Mouse (Mus musculus) hindbrain, embryonic 16.5 days (tissue): ENCODE data around the gene Fam172a. TPM values are rescaled to one million over a fixed set of nuclear protein-coding genes. Genes with fewer than 3 reads are reported as not detected.

Experiments used
- ATAC-seq: fragments of 200-750 bp; cut with Nextera tagmentation; 2 replicates; pipeline ENCODE4 v1.8.0; 2017; ENCODE audit warnings: moderate TSS enrichment, moderate library complexity
- H3K27ac ChIP-seq: fragments of 300-500 bp; sonication (generic); 2 replicates; pipeline ENCODE4 v1.5.1; 2014; ENCODE audit warnings: low read depth, mild to moderate bottlenecking, control low read depth, low read length, moderate library complexity
- H3K27me3 ChIP-seq: fragments of 300-500 bp; sonication (generic); replicated peaks from 2 replicates; pipeline ENCODE4 v1.6.1; 2014; ENCODE audit warnings: low read length; ENCODE audit not compliant: control insufficient read depth, insufficient read depth
- H3K36me3 ChIP-seq: fragments of 300-500 bp; sonication (generic); 2 replicates; pipeline ENCODE4 v1.6.1; 2014; ENCODE audit warnings: mild to moderate bottlenecking, low read length, moderate library complexity, mixed read lengths; ENCODE audit not compliant: control insufficient read depth, insufficient read depth
- H3K4me1 ChIP-seq: fragments of 300-500 bp; sonication (generic); 2 replicates; pipeline ENCODE4 v1.6.1; 2014; ENCODE audit warnings: low read depth, low read length; ENCODE audit not compliant: control insufficient read depth, insufficient read depth
- H3K4me2 ChIP-seq: fragments of 300-500 bp; sonication (generic); 2 replicates; pipeline ENCODE4 v1.6.1; 2014; ENCODE audit warnings: mild to moderate bottlenecking, low read length, control low read depth, moderate library complexity
- H3K4me3 ChIP-seq: fragments of 300-500 bp; sonication (generic); 2 replicates; pipeline ENCODE4 v1.5.1; 2014; ENCODE audit warnings: mild to moderate bottlenecking, low read length, control low read depth, moderate library complexity
- H3K9ac ChIP-seq: fragments of 300-500 bp; sonication (generic); 2 replicates; pipeline ENCODE4 v1.6.1; 2014; ENCODE audit warnings: low read depth, mild to moderate bottlenecking, control low read depth, low read length, moderate library complexity
- H3K9me3 ChIP-seq: fragments of 300-500 bp; sonication (generic); 2 replicates; pipeline ENCODE4 v1.6.1; 2014; ENCODE audit warnings: mild to moderate bottlenecking, low read length, moderate library complexity; ENCODE audit not compliant: control insufficient read depth
- WGBS: fragments of 180-500 bp; shearing (Covaris S2); extraction: QIAGEN DNeasy Blood & Tissue Kit; methylation state at CpG from one replicate; pipeline ENCODE4 v1.1.7; 2014; 5-methylcytosine and 5-hydroxymethylcytosine counted together
- polyA plus RNA-seq: library from polyadenylated mRNA; unstranded; fragments of >200 nt; fragmentation: Nextera tagmentation; extraction: Ambion mirVana; gene quantifications from 2 replicates; pipeline ENCODE4 v1.2.1, GENCODE M21; 2015

Fam172a gene
- polyA plus RNA-seq, 1 experiment from 2014 or later, result 40.8 TPM

- peak overlapping the region; percentile 11 for H3K4me2 ChIP-seq
- peaks cover 6% of the 10 kb centered on the region for H3K4me1 ChIP-seq
- no peaks in the 10 kb centered on the region for H3K9me3 ChIP-seq
- no peak overlapping the region for H3K4me3 ChIP-seq
- ATAC-seq, result no peak
- no peaks in the 10 kb centered on the region for H3K36me3 ChIP-seq
- 17% methylated on average over 14 of the region's 14 CpGs for WGBS
- H3K27me3 ChIP-seq, result no peaks in the 10 kb centered on the region
- H3K9ac ChIP-seq, result no peak overlapping the region
- peak overlapping the region; percentile 59 for H3K27ac ChIP-seq
These were observed 483.1 kb downstream of the Fam172a start for GRCm38 (mm10) chr13:78184786-78185466.

GRCm38 (mm10) chr13:78186340-78186946, 484.6 kb downstream of the Fam172a start:
- H3K9me3 ChIP-seq, result no peaks in the 10 kb centered on the region
- no peaks in the 10 kb centered on the region for H3K36me3 ChIP-seq
- H3K4me3 ChIP-seq, result no peak overlapping the region
- H3K9ac ChIP-seq, result no peak overlapping the region
- WGBS, result 29% methylated on average over 12 of the region's 12 CpGs
- no peaks in the 10 kb centered on the region for H3K27me3 ChIP-seq
- no peaks in the 10 kb centered on the region; the same call in none of the 2 replicates for H3K4me1 ChIP-seq
- H3K27ac ChIP-seq, result no peak overlapping the region; the same call in 1 of the 2 replicates
- ATAC-seq, result no peak
- no peak overlapping the region for H3K4me2 ChIP-seq

DNA sequence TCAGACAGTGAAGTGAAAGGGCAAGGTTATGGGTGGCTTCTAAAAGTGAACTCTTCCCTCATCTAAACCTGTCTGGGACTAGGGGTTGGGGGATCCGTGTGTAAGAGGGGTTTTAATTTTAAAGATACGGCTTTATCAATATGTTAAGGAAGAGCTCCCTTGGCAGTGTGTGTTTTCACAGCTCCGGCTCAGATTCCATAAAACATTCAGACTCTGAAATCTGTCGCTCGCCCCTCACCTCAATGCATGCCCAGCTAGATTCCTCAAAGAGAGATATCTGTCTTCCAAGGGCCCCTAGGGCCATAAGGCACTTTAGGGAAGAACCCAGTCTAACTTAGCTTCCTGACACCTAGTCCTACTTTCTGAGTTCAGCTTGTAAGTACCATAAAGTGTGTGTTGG, 486.0 kb downstream of the Fam172a start:
- Histone ChIP-seq H3K4me1 (peaks cover 3% of the 10 kb centered on the region), H3K9ac (no peak overlapping the region; the same call in 1 of the 2 replicates), H3K36me3 (no peaks in the 10 kb centered on the region), H3K9me3 (no peaks in the 10 kb centered on the region), H3K4me2 (0 out of 2 replicates have a peak overlapping the region, but pooled peaks have one; percentile 4), H3K4me3 (no peak overlapping the region), H3K27me3 (no peaks in the 10 kb centered on the region), H3K27ac (peak overlapping the region; percentile 6; the same call in 1 of the 2 replicates)
- WGBS, result 48% methylated on average over 5 of the region's 5 CpGs
- ATAC-seq, result no peak

DNA sequence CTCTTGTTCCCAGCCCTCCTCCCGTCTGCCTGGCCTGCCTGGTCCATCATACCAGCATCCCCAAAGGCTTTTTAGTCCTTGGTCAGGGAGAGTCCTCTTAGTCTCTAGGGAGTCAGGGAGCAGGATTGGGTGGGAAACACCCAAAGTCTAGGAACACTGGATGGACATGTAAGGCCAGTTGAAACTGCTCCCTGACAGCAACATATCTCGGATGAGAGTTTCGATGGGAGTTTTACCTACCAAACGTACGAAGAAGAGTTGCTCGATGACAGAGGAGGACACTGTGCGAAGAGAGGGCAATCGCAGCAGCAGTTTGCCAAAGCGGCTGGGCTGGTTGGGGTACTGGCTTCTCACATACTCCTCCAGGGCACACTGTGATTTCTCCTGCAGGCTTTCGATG, 487.8 kb downstream of the Fam172a start:
- Histone ChIP-seq H3K9me3 (no peaks in the 10 kb centered on the region), H3K4me3 (no peak overlapping the region), H3K4me1 (peaks cover 3% of the 10 kb centered on the region), H3K36me3 (no peaks in the 10 kb centered on the region), H3K27me3 (no peaks in the 10 kb centered on the region), H3K4me2 (peak overlapping the region; percentile 48), H3K9ac (no peak overlapping the region), H3K27ac (0 out of 2 replicates have a peak overlapping the region, but pooled peaks have one; percentile 13)
- WGBS, result 36% methylated on average over 10 of the region's 10 CpGs
- no peak for ATAC-seq

DNA sequence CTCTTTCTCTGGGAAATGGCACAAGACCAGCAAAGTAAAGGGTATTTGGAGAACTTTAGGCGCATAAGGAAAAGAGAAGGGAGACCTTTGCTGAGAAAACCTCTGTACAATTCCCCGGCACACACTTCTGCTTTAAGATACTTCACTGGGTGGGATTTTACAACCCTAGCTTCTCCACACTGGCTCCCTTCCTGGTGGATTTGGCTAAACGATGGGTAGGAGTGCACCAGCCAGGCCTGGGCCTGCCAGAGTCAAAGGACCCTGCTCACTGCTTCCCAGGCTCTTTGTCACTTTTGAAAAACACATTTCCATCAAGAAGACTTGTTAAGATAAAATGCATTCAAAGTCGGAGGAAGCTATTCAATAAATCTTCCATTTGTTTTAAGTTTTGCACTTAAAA, 491.4 kb downstream of the Fam172a start:
- H3K36me3 ChIP-seq, result no peaks in the 10 kb centered on the region
- H3K4me2 ChIP-seq, result peak overlapping the region; percentile 64
- peak; percentile 53; the same call in 1 of the 2 replicates for ATAC-seq
- H3K4me1 ChIP-seq, result peaks cover 3% of the 10 kb centered on the region
- WGBS, result 22% methylated on average over 4 of the region's 4 CpGs
- H3K9me3 ChIP-seq, result no peaks in the 10 kb centered on the region
- H3K27ac ChIP-seq, result peak overlapping the region; percentile 40
- peak overlapping the region; percentile 44 for H3K4me3 ChIP-seq
- peak overlapping the region; percentile 20 for H3K9ac ChIP-seq
- H3K27me3 ChIP-seq, result no peaks in the 10 kb centered on the region

DNA sequence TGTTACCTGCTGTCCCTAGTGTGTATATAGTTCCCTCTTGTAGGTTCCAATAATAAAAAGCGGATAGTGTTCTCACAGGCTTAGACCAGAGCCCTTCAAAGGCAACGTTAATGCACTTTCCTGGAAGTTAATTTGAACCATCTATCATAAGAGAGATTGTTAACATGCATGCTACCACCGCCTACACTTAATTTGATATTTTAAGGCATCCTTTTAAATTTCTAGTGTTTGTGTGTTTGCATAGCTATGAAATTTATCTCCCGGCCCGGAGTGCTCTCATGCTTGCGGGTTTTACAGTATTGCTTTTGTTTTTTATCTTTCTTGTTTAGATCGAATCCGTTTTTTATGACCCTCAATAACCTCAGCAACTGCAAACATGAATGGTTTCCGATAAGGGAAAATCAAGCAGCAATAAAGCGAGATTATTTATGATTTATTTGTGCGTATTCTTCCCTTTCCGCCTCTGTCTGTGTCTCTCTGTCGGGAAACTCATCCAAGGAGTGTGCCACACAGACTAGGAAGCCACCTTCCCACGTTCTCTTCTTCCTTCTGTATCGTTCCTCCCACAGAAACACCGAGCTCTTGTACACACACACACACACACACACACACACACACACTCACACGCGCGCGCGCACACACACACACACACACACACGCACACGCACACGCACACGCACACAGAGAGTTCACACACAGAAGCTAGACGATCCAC, 492.5 kb downstream of the Fam172a start:
- peak; percentile 12 for ATAC-seq
- Histone ChIP-seq H3K4me2 (peak overlapping the region; percentile 64), H3K4me3 (peak overlapping the region; percentile 44), H3K9me3 (no peaks in the 10 kb centered on the region), H3K9ac (peak overlapping the region; percentile 62), H3K27me3 (no peaks in the 10 kb centered on the region), H3K27ac (peak overlapping the region; percentile 70), H3K4me1 (peaks cover 3% of the 10 kb centered on the region), H3K36me3 (no peaks in the 10 kb centered on the region)
- WGBS, result 6% methylated on average over 22 of the region's 26 CpGs

DNA sequence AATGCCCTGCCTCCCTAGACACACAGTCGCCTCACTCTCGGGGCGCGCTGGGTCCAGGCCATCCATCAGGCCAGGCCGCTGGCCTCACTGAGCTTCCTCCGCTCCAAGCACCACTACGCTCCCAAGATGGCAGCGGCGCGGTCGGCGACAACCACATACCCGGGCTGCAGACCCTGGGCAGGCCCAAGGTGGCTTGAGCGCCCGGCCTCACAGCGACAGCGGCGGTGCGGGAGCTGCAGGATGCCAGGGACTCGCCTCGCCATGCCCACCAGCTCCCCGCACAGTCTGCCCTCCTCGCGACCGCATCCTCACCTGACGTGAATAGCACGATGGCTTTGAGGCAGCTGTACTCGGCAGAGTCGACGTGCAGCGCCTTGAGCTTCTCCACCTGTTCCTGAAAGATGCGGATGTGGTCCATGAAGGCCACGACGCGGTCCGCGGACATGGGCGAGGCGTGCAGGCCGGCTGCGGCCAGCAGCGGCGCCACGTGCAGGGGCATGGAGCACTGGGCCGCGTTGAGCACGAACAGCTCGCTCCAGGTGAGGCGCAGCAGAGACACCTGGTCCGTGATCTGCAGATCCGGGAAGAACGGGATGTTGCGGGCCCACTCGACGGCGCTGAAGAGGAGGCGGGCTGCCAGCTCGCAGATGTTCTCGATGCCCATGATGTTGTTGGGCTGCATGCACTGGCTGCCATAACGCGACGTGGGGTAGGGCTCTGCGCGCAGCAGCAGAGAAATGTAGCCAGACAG, 493.2 kb downstream of the Fam172a start:
- peak overlapping the region; percentile 64 for H3K4me2 ChIP-seq
- H3K9ac ChIP-seq, result peak overlapping the region; percentile 62
- no peaks in the 10 kb centered on the region for H3K36me3 ChIP-seq
- peaks cover 3% of the 10 kb centered on the region for H3K4me1 ChIP-seq
- ATAC-seq, result peak; percentile 31
- H3K27ac ChIP-seq, result peak overlapping the region; percentile 70
- WGBS, result 2% methylated on average over 60 of the region's 64 CpGs
- no peaks in the 10 kb centered on the region for H3K27me3 ChIP-seq
- H3K4me3 ChIP-seq, result peak overlapping the region; percentile 44
- H3K9me3 ChIP-seq, result no peaks in the 10 kb centered on the region

- peak overlapping the region; percentile 62 for H3K9ac ChIP-seq
- no peak for ATAC-seq
- H3K4me1 ChIP-seq, result peaks cover 3% of the 10 kb centered on the region
- no peaks in the 10 kb centered on the region for H3K27me3 ChIP-seq
- WGBS, result 6% methylated on average over 13 of the region's 13 CpGs
- no peaks in the 10 kb centered on the region for H3K9me3 ChIP-seq
- H3K4me2 ChIP-seq, result peak overlapping the region; percentile 64
- H3K27ac ChIP-seq, result peak overlapping the region; percentile 70
- H3K4me3 ChIP-seq, result peak overlapping the region; percentile 44
- H3K36me3 ChIP-seq, result no peaks in the 10 kb centered on the region
These were observed 493.8 kb downstream of the Fam172a start for GRCm38 (mm10) chr13:78195601-78196115.
